Mouse (Mus musculus) large intestine, adult 2 months (tissue): ENCODE results near the gene Meis2. TPM values are rescaled to one million over a fixed set of nuclear protein-coding genes. Genes with fewer than 3 reads are reported as not detected.

ENCODE experiments used
- DNase-seq: peaks from one replicate; pipeline ENCODE4 v3.0.0-alpha.2; 2012; ENCODE audit warnings: low read depth, low spot score
- WGBS: fragments of 180-500 bp; shearing (Covaris S2); methylation state at CpG from one replicate; pipeline ENCODE4 v1.1.7; 2018; 5-methylcytosine and 5-hydroxymethylcytosine counted together
- polyA plus RNA-seq: library from polyadenylated mRNA; depleted of rRNA; stranded (reverse); fragments of >200 nt; gene quantifications from 2 replicates; pipeline ENCODE4 v1.2.3, GENCODE M21; 2012

Meis2 gene
- polyA plus RNA-seq, 1 experiment: 6.1 TPM

DNA sequence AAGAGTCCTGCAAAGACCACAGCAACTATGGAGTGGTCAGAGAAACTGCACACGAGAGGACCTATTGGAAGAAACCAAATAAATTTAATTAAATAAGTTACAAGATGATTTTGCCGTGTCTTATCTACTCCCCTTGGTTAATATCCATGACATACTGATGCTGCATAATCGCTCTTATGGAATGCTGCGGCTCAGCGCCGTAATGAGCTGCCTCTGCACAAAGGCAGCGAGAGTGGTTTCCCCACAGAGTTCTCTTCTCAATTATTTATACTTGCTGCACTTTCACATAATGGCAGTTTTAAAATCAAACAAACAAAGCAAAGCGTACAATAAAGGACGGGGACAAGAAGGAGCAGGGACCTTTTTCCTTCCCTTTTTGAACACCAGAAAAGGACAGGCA, 181.5 kb downstream of the Meis2 start:
- 80% methylated on average over 9 of the region's 9 CpGs for WGBS
- no peak for DNase-seq

DNA sequence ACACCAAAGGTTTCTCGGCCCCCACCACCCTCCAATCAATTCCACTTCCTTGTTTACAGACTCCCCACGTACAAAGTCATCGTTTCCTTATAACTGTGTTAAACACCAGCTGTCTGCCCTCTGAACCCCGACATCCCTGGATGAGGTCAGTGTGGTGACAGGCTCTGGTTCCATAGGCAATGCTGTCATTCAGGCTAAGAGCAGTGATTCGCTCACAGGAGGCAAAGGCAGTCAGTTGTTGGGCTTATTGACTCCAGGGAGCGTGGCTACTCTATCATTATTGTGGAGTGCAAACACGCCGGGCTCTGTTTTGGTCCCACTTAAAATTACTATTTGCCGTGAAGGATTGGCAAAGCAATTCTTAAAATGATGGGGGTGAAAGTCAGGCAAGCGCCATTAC, 182.1 kb downstream of the Meis2 start:
- DNase-seq: no peak
- 54% methylated on average over 10 of the region's 10 CpGs for WGBS

DNA sequence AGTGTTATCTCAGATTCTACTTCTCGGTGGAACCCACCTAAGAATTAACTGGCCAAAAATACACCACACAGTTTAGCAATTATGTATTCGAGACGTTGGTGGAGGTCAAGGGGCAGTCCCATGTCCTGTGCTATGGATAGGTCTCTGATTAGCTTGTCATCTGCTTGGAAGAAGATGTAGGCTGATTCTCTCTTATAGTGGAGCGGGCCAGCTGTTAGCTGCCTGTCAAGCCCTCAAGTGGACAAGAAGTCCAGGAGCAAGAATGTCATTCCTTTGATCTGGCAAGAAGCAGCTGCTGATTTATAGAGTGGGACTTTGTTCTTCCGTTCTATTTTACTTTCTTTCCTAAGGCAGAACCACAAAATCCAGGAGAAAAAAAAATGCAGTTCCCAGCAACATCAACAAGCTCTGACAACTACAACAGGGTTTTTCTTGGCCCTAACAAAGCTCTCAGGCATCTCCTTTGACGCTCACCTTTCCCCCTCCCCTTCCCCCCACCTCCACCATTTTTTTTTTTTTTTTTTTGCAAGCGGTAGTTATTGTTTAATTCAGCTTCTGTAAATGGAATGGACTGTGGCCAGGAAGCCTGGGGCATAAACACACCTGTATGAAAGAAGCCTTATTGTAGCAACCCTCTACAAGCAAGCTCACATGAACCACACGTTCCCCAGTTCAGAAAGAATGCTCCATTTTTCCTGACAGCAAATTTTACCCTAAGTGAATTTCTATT, 189.7 kb downstream of the Meis2 start:
- DNase-seq: no peak
- 26% methylated on average over 8 of the region's 8 CpGs for WGBS

DNA sequence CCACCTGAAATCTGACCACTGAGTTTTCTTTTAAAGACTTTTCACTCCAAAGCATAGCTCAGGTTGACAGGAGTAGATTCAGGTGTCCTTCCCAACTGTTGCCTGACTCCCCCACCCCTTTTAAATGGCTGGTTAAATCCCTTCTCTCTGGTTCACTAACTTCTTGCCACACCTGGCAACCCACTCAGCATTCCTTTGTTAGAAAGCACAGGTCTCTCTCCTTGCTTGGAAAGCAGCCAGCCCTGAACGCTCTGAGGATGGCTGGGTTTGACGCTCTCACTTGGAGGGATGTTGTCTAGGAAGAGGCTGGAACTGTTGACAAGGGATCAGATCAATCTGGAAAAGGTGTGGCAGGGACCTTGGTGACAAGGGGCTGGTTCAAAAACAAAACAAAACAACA, 192.8 kb downstream of the Meis2 start:
- no peak for DNase-seq
- 32% methylated on average over 2 of the region's 2 CpGs for WGBS

DNA sequence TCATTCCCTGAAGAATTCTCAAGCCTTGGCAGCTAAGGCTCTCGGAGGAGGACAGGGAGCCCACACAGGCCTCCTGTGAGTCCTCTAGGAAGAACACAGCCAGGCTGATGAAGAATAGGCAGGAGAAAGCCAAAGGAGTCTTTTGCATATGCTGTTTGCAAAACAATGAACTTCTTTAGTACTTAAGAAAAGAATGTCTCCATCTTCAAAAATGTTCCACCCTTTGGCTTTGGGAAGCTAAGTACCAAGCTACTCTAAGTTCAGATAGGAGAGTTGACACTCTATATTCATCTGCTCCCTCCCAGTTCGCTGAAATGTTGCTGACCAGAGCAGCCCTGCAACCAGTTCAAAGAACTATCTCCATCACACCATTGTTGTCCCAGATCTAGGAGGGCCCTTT, 195.7 kb downstream of the Meis2 start:
- 64% methylated on average over 2 of the region's 2 CpGs for WGBS
- DNase-seq: no peak

DNA sequence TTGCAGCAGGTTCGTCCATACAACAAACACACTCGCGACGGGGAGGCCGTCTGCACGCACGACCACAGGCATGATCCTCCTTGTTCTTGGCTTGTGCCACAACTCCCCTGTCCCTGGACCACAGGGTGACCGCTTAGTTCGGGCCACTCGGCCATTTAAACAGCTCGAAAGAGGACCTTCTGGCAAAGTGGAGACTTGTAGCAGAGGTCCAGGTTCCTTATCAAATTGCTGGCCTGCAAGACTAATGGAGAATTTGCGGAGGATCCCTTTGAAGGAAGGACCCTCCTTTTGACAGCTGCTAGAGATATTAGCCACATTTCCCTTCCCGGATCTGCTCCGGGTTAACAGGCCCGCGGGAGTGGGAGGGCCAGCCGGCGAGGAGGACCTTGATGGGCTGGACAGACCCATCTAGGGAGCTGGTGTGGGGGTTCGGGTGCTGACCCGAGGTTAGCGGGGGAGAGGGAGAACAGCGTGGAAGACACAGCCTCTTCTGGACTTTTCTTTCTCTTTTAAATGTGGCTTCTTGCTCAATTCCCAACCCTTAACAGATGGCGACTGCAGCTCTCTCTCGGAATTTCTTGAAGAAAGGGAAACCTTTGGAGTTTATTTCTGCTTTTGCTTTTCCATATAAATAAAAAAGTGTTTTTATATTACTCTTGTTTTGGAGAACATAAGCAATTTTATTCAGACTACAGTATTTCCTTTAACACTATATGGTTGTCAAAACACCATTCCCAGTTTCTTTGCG, 204.9 kb downstream of the Meis2 start:
- DNase-seq: no peak
- WGBS: 24% methylated on average over 25 of the region's 25 CpGs

DNA sequence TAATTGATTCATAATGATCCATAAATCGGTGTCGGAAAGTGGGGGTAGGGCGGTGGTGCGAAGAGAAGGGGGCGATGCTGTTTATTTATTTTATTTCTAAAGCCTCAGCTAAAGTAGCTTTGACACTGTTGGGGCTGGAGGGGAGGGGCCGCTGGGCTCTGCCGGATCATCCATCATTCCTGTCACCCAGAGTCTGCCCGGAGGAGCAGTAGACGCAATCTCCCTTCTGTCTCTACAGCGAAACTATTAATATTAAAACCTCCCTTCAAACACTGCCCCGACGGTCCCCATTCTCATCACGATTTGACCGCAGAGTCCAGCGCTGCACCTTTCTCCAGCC, 205.5 kb downstream of the Meis2 start:
- 18% methylated on average over 15 of the region's 15 CpGs for WGBS
- no peak for DNase-seq

DNA sequence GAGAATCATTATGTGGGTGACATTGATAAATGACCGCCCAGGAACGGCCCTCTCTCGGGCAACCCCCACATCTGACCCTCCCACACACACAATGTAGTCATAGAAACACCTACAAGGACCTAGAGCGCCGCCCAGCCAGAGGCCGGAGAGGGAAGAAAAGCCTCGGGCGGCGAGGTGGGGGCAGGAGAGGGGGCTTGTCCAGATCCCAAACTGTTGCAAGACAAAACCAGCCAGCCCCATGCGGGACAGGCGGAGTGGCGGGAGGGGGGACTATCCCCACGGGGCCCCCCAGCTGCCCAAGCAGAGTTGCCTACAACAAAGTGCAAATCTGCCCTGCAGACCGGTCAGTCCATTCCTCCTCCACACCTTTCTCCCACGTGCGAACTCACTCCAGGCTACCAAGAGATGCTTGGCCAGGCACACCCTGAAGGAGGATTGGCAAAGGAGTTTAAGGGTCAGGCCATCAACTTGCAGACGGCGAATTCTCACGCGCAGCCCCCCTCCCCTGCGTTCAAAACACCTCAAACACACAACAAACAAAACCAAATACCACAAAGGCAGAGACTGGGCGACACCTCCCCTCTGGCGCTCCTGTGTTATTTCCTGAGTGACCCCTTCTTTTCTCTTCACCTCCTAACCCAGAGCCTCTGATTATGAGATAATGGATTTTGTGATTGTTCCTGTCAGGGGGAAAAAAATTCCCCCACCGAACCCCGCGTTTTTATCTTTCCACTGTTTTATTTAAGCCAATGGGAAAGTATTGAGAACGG, 206.1 kb downstream of the Meis2 start:
- no peak for DNase-seq
- 16% methylated on average over 27 of the region's 27 CpGs for WGBS

DNA sequence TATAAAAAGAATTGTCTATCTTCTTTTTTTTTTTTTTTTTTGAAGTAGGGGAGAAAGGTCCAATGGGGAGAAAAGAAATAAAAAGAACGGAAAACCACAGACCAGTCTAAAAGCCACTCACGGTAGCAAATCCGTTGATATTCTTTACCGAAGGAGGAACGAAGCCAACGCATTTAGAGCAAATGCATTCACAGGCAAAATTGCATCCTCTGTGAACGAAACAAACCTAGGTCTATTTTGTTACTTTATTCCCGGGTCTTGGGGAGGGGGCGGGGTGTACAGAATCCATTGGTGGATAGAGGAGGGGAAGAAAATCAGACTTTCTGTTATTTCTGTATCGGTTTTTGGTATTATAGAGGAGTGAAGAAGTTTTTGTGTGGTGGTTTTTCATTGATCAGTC, 206.7 kb downstream of the Meis2 start:
- no peak for DNase-seq
- WGBS: 25% methylated on average over 10 of the region's 10 CpGs

DNA sequence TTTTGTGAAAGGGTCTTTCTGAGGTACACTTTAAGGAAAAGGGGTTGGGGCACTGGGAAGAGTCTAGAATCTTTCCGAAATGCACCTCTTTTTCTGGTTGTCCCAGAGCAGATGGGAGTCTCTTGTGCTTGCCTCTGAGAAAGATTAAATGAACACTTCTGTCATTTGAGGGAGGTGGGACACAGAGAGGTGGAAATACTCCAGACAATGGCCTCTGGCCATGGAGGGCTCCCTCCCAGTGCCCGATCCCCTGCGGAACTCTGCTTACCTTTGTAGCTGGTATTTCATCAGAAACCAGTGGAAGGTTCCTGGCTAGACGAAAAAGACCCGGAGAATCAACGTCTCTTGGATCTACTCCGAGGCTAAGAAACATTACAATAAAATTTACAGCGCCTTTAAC, 207.4 kb downstream of the Meis2 start:
- DNase-seq: no peak
- 36% methylated on average over 8 of the region's 8 CpGs for WGBS

DNA sequence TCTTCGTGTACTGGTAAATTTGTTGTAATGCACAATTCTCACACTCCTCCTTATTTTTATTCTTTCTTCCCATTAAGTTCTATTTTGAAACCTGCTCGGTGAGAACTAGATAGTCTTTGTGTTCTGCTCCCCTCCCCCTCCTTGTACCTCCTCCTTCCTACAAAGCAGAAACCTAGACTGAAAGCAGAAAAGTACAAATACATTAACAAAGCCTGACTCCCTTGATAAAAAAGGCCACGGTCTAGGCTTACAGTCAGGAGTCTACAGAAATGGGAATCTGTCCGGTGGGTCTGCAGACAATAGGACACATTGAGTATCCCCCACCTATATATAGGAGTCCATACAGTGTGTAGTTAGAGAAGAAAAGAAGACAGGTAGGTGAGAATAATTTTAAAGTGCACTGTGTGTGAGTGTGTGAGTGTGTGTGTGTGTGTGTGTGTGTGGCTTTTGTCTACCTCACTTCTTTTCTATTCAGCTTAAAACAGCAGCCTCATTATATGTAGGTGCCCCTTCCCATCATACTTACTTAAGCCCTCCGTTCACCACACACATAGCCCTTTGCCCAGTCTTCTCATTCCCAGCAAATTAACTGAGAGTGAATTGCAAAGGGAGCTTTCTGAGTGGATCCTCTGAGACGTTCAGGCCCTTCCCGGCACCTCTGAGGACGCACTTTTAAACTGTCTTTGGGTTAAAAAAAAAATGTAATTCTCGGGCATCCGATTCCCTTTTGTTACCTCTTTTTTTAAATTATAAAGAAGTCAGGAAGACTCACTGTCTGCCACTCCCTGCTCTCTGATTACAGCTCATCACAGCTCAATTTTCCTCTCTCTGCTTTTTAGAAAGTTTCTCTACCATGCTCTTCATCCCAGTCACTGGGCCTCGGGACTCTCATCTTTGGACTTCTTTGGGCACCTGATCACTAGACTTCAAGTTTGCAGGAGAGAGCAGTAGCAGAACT, 208.2 kb downstream of the Meis2 start:
- WGBS: 33% methylated on average over 11 of the region's 11 CpGs

DNA sequence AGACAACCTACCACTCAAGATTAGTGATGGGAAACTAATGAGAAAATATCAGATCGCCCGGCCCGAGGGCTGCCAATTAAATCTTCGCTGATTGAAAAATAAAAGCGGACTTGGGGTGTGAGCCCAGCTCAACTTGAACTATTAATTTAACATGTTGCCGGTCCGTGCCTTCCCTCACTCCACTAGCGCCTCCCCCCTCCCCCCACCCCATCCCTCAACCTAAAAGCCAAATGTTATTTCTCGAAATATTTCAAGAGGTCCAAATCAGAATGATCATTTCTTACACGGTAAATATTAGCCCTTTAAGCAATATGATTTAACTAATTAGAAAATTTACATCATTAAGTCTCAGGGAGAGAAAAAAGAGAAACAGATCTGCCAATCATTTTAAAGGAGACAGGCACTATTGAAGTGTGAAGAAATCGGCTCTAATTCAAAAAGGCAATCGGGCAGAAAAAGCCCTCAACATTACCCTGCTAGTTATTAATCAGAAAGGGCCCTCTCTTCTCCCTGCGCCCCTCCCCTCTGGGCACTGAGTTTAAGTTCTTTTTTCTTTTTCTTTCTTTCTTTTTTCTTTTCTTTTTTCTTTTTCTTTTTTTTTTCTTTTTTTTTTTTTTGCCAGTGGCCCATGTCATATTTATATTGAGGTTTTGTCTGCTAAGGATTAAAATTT, 209.1 kb downstream of the Meis2 start:
- DNase-seq: no peak
- WGBS: 11% methylated on average over 13 of the region's 13 CpGs

More for the DNA sequence above, 208.2 kb downstream of the Meis2 start:
- DNase-seq: no peak

DNA sequence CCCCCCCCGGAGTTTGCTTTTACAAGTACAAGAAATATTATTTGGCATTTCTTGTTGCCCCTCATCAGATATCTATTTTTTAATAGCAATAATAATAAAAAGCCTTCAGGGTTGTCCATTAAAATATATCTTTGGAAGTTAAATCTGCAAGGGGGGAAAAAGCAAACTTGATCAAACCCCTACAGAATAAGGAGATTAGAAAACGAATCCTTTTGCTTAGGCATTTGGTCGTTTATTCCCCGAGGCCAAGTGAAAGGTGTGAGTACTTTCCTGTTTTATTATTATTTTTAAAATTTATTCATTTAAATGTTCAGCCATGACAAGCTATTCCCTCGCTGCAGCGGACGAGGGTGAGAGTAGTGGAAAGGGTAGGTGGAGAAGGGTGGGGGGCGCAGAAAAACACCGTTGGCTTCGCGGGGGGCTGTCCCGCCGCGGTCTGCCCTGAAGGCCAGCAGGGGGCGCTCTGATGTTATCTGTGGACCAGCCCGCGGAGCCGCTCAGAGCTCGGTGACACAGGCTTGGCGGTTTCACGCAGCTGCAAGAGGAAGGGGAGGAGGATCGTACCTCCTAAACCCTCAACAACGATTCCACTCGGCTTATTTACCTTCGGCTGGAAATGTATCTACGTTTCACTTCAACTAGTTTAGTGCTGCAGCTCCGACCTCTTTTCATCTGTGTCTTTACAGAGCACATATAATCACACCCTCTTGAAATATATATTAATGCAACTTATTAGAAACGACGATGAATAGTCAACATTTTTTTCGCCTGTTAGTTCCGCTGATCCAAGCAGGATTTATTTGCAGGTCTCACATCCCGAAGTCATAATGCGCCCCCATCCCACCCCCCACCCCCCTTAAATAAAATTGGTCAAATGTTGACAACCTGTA, 209.9 kb downstream of the Meis2 start:
- peak; percentile 35 for DNase-seq
- WGBS: 2% methylated on average over 33 of the region's 33 CpGs

DNA sequence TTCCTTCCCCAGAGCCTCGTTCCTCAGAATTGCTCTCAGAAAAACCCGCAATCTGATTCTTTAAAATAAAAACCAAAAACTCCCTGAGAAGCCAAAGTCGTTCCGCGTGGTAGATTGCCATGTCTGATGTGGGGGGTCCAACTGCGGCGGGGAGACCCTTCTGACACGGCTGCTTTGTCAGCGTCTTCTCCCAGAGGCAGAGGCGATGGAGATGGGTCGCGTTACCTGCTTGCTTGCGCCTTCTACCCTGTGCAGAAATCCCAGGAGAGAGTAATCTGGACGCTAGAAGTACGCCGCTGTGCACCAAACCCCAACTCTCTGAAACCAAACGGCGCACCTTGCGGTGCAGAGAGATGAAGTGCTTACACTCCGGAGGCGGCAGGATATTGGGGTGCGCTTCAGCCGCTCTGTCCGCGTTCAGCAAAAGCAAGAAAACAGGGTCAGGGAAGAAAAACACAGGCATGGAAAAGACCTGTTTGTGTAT, 210.8 kb downstream of the Meis2 start:
- no peak for DNase-seq
- WGBS: 18% methylated on average over 25 of the region's 25 CpGs

DNA sequence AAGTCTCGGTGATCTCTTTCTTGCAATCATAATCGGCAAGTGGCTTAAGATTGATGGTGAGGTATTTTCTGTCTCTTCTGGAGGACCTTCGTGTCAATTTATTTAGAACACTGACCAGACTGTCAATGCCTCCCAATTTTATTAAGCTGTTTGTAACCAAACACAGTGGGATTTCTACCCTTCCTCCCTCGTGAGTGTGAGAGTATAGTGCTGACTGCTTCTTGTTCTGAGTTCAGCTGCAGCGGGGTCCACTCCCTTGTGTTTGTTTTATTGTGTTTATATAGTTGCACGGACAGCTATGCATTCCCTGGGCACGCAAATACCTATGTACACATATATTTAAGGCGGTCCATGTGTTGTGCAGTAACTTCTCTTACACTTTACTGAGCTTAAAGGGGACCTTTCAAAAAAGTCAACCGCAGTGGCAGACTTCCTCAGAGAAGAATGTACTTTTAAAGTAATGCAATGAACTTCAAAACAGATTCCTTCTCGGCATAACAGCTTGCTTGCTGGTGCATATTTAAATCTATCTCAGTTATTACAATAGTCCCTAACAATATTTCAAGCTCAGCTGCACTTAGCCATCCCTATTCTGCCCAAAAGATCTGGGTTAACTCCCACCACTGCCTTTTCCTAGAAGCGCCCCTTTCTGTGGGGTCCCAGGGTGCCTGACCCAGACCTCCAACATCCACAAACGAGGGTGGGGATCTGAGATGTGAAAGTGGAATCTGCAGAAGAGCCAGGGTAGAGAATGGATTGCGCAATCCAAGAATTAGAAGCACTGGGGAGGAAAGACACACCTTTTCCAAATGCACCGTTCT, 211.4 kb downstream of the Meis2 start:
- 15% methylated on average over 14 of the region's 14 CpGs for WGBS
- DNase-seq: no peak

DNA sequence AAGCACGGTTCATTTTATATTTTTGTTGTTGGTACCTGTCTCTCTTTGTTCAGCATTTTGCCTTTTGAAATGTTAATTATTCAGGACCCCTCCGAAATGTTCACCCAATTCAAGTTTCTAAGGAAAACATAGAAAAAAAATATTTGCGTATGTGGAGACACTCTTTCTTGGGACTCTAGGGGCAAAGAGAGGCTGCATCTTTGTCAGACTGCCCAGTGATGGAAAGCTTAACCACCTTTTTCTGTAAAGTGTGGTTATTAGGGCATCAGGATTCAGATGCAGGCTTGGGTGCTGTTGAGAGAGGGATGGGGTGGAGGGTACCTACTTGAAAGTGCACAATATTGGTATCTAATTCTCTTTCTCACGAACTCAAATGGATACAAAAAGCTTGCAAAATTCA, 212.4 kb downstream of the Meis2 start:
- DNase-seq: no peak
- WGBS: 25% methylated on average over 4 of the region's 4 CpGs

DNA sequence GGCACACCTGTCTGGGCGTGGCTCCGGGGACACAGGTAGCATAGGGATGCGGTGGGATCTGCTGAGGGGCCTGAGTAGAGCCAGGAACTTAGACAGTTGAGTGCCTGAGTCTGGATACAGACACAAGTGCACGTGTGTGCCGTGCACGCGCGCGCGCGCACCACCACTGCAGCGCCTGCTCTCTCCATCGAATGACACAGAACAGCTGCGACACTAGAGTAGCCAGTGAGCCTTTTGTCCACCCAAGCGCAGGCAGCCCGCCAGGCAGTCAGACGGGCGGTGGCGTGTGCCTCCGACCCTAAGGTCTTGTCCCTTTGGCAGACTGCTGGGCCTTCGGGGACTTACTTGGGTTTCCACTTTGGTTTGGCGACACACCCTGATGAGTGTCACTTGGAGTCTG, 213.0 kb downstream of the Meis2 start:
- WGBS: 2% methylated on average over 22 of the region's 22 CpGs
- no peak for DNase-seq
